Mouse (Mus musculus): Measurements from ENCODE around the gene BC029722.

- TF ChIP-seq CTCF (IDR thresholded peaks at IDR 0.05; ENCODE audit: low read depth) (no peak), EP300 (IDR thresholded peaks at IDR 0.05; ENCODE audit: low read depth) (no peak)
These were observed 432 bp downstream of the BC029722 start for GRCm38 (mm10) chr2:155818596-155819391.

Measured in heart, postnatal 0 days (tissue).